Mouse (Mus musculus): ENCODE results near the gene Il20rb.

GRCm38 (mm10) chr9:100415328-100415979 is 71.1 kb downstream of the Il20rb start:
- TF ChIP-seq HCFC1 (IDR thresholded peaks at IDR 0.05; ENCODE audit: low read depth, low read length) (no peak), POLR2A (IDR thresholded peaks at IDR 0.05; ENCODE audit: control insufficient read depth in 1 of 2, insufficient read depth in 1 of 2, low read depth in 1 of 2, low read length in 2 of 2, poor library complexity in 1 of 2) (no peak), GABPA (IDR thresholded peaks at IDR 0.05; ENCODE audit: low read depth, low read length) (no peak), NRF1 (IDR thresholded peaks at IDR 0.05; ENCODE audit: insufficient read depth, low read depth, low read length, poor library complexity, severe bottlenecking) (no peak), CTCF (IDR thresholded peaks at IDR 0.05 in 2 of 3, conservative IDR thresholded peaks at IDR 0.05 in 1 of 3; ENCODE audit: control insufficient read depth in 1 of 3, insufficient read depth in 1 of 3, low read depth in 2 of 3, low read length in 3 of 3, poor library complexity in 1 of 3, severe bottlenecking in 1 of 3) (no peak), EP300 (IDR thresholded peaks at IDR 0.05; ENCODE audit: low read depth in 1 of 2, low read length in 2 of 2) (no peak)

All from MEL (cell line).